Mouse (Mus musculus): ENCODE results near the gene Rnf227.

GRCm38 (mm10) chr11:69295286-69295685 is 45.0 kb upstream of the Rnf227 start:
- TF ChIP-seq POLR2A (IDR thresholded peaks at IDR 0.05; ENCODE audit: insufficient read depth, low read length): no peak
- TF ChIP-seq CTCF (IDR thresholded peaks at IDR 0.05; ENCODE audit: low read depth, low read length): no peak
